Mouse (Mus musculus) limb, embryonic 10.5 days (tissue): Measurements from ENCODE around the gene Anxa4. TPM values are rescaled to one million over a fixed set of nuclear protein-coding genes. Genes with fewer than 3 reads are reported as not detected.

Experiments
- DNase-seq: peaks from one replicate; pipeline ENCODE4 v3.0.0-alpha.2; 2017; ENCODE audit warnings: low spot score
- H3K27ac ChIP-seq: fragments of 300-500 bp; sonication (generic); 2 replicates; pipeline ENCODE4 v1.5.1; 2016; ENCODE audit warnings: mild to moderate bottlenecking
- H3K27me3 ChIP-seq: fragments of 300-500 bp; sonication (generic); 2 replicates; pipeline ENCODE4 v1.6.1; 2016; ENCODE audit warnings: low read depth, mild to moderate bottlenecking; ENCODE audit not compliant: poor library complexity, severe bottlenecking
- H3K36me3 ChIP-seq: fragments of 300-500 bp; sonication (generic); 2 replicates; pipeline ENCODE4 v1.6.1; 2016; ENCODE audit warnings: mild to moderate bottlenecking, moderate library complexity
- H3K4me1 ChIP-seq: fragments of 300-500 bp; sonication (generic); 2 replicates; pipeline ENCODE4 v1.6.1; 2016
- H3K4me3 ChIP-seq: fragments of 300-500 bp; sonication (generic); 2 replicates; pipeline ENCODE4 v1.5.1; 2016; ENCODE audit warnings: mild to moderate bottlenecking, moderate library complexity
- H3K9me3 ChIP-seq: fragments of 300-500 bp; sonication (generic); replicated peaks from 2 replicates; pipeline ENCODE4 v1.6.1; 2016; ENCODE audit warnings: mild to moderate bottlenecking
- WGBS: fragments of 180-500 bp; shearing (Covaris S2); methylation state at CpG from one replicate; pipeline ENCODE4 v1.1.7; 2016; 5-methylcytosine and 5-hydroxymethylcytosine counted together
- polyA plus RNA-seq: library from polyadenylated mRNA; unstranded; fragments of >200 nt; fragmentation: Nextera tagmentation; extraction: Ambion mirVana; gene quantifications from 2 replicates; pipeline ENCODE4 v1.2.1, GENCODE M21; 2016

The Anxa4 gene
- polyA plus RNA-seq, 1 experiment from 2014 or later: 7.5 TPM

GRCm38 (mm10) chr6:86733183-86733876 lies 60.1 kb downstream of the Anxa4 start, which contains the start of gene Gmcl1:
Gmcl1 (minus strand) TSS chr6:86733383.
- WGBS: under 1% methylated on average over 59 of the region's 59 CpGs
- no peaks in the 10 kb centered on the region for H3K9me3 ChIP-seq
- H3K27me3 ChIP-seq: no peaks in the 10 kb centered on the region
- DNase-seq: peak; percentile 96
- H3K4me1 ChIP-seq: peaks cover 21% of the 10 kb centered on the region
- no peaks in the 10 kb centered on the region for H3K36me3 ChIP-seq
- peak within 1 kb of the TSS; percentile 83 for H3K4me3 ChIP-seq
- H3K27ac ChIP-seq: peak within 1 kb of the TSS; percentile 89

DNA sequence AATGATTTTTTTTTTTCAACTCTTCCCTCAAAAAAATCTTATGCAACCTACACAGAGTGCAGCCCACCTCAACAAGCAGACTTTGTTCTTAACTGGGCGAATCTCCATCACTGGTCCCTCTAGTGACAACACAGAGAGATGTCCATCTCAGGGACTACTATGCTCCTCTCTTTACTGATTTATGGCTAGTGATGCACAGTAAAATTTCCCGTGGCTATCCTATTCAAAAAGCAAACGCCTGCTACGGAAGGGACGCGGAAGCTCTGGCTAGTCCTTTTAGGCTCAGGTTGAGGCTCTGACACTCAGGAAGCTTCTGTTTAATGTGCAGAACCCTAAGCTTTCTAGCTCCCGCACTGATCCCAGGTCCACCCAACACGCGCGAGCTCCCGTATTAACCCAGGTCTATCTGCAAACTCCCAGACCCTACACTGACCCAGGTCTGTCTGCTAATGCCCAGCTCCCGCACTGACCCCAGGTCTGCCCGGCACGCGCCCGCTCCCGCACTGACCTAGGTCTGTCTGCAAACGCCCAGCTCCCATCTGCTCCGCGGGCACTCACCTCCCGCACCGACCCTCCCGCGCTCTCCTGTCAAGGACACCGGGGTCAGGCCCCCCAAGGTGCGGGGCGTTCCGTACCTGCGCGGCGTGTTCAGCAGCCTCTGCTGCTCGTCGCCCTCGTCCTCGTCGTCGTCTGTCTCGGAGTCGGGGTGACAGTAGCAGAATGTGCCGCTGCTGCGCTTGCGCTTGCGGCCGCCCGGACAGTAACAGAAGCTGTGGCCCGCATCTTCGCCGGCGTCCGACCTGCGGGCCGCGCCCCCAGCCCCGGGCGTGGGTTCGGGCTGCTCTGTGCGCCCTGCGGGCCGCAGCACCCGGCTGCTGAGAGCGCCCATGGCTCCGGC lies 60.9 kb downstream of the Anxa4 start:
- DNase-seq: no peak
- Histone ChIP-seq H3K27me3 (no peaks in the 10 kb centered on the region), H3K36me3 (peaks cover 2% of the 10 kb centered on the region), H3K27ac (peak overlapping the region; percentile 89), H3K4me1 (peaks cover 21% of the 10 kb centered on the region), H3K9me3 (no peaks in the 10 kb centered on the region), H3K4me3 (peak overlapping the region; percentile 83)
- WGBS: under 1% methylated on average over 62 of the region's 62 CpGs

- DNase-seq: no peak
- no peak overlapping the region for H3K4me3 ChIP-seq
- no peaks in the 10 kb centered on the region for H3K9me3 ChIP-seq
- H3K36me3 ChIP-seq: peaks cover 24% of the 10 kb centered on the region
- H3K4me1 ChIP-seq: peaks cover 12% of the 10 kb centered on the region
- WGBS: 94% methylated on average over 5 of the region's 5 CpGs
- no peaks in the 10 kb centered on the region for H3K27me3 ChIP-seq
- H3K27ac ChIP-seq: no peak overlapping the region
These were observed 64.7 kb downstream of the Anxa4 start for GRCm38 (mm10) chr6:86728711-86729110.

DNA sequence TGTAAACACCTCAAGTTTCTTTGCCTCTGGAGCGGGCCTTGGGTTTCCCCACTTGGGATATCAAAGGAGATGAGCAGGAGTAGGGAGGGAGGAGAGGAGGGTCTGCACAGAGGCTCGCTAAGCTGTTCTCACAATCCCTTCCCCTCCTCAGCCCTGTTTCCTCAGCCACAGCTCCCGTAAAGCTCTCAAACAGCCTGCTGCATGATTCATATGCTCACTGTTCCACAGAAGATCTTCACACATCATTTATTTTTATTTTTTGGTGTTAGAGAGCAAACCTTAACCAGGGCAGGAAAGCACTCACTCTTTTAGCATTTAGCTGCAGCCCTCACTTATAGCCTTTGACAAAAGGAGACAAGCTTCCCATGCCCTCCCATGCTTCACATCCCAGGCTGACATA lies 71.4 kb downstream of the Anxa4 start:
- H3K4me1 ChIP-seq: no peaks in the 10 kb centered on the region
- H3K27ac ChIP-seq: no peak overlapping the region
- WGBS: 79% methylated on average over 3 of the region's 3 CpGs
- no peak overlapping the region for H3K4me3 ChIP-seq
- H3K27me3 ChIP-seq: no peaks in the 10 kb centered on the region
- peaks cover 48% of the 10 kb centered on the region for H3K36me3 ChIP-seq
- no peak for DNase-seq
- H3K9me3 ChIP-seq: no peaks in the 10 kb centered on the region

DNA sequence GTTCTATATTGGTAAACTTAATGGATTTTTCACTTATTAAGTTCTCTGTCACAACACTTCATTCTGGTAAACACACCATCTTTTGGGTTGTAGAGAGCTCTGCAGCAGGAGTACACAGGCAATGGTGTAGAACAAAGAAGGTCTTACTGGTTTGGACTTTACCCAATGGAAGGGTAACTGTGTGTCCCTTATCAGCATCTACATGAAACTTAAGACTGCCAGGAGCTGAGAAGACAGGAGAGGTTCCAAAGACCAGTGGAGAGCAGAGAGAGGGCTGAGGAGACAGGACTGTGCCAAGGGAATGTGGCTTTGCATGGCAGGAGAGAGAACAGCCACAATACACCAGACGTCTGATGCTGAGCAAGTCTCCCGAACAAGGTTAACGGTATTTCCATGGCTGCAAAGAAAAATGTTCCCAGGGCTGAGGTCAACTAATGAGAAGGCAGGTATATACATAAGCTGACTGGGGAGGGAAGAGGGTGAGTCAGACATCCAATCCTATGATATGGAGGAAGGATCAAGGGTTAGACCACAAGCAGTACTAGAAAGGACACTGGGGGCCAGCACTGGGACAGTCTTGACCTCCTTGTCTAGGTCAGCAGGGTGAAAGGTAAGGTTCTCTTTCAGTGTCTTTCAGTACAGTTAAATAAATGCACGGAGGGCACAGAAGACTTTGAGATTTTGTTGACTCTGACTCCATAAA lies 85.2 kb downstream of the Anxa4 start:
- Histone ChIP-seq H3K4me3 (no peak overlapping the region), H3K36me3 (peaks cover 57% of the 10 kb centered on the region), H3K27me3 (no peaks in the 10 kb centered on the region), H3K9me3 (no peaks in the 10 kb centered on the region), H3K27ac (no peak overlapping the region), H3K4me1 (0 out of 2 replicates have a peak, but pooled peaks cover 3% of the 10 kb centered on the region)
- DNase-seq: no peak
- 90% methylated on average over 4 of the region's 4 CpGs for WGBS

- WGBS: 94% methylated on average over 9 of the region's 9 CpGs
These were observed 90.8 kb downstream of the Anxa4 start for GRCm38 (mm10) chr6:86702577-86702976.

DNA sequence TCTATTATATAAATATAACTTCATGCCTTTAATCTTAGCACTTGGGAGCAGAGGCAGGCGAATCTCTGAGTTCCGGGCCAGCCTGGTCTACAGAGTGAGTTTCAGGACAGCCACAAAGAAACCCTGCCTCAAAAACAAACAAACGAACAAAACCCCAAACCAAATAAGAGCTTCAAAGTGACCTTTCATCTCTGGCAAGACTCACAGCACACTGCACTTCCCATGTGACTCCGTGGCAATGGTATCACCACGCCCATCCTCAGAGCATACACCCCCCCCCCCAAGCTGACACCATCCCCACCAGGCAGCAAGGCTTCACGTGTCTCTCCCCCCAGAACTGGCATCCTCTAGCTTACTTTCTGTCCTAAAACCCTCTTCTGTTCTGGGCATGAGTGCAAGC lies 95.5 kb downstream of the Anxa4 start:
- no peak for DNase-seq
- 82% methylated on average over 6 of the region's 6 CpGs for WGBS
- Histone ChIP-seq H3K9me3 (no peaks in the 10 kb centered on the region), H3K27ac (no peak overlapping the region), H3K36me3 (peaks cover 78% of the 10 kb centered on the region), H3K4me3 (no peak overlapping the region), H3K4me1 (no peaks in the 10 kb centered on the region), H3K27me3 (no peaks in the 10 kb centered on the region)

More at GRCm38 (mm10) chr6:86702577-86702976, 90.8 kb downstream of the Anxa4 start:
- H3K4me1 ChIP-seq: 0 out of 2 replicates have a peak, but pooled peaks cover 3% of the 10 kb centered on the region
- H3K27me3 ChIP-seq: no peaks in the 10 kb centered on the region
- no peak overlapping the region for H3K27ac ChIP-seq
- peaks cover 85% of the 10 kb centered on the region for H3K36me3 ChIP-seq
- no peak overlapping the region for H3K4me3 ChIP-seq
- no peaks in the 10 kb centered on the region for H3K9me3 ChIP-seq
- no peak for DNase-seq

- no peaks in the 10 kb centered on the region for H3K4me1 ChIP-seq
- no peak overlapping the region for H3K27ac ChIP-seq
- no peak for DNase-seq
- H3K36me3 ChIP-seq: peaks cover 68% of the 10 kb centered on the region
- no peaks in the 10 kb centered on the region for H3K9me3 ChIP-seq
- H3K27me3 ChIP-seq: no peaks in the 10 kb centered on the region
- H3K4me3 ChIP-seq: no peak overlapping the region
- 86% methylated on average over 10 of the region's 10 CpGs for WGBS
These were observed 97.2 kb downstream of the Anxa4 start for GRCm38 (mm10) chr6:86696213-86696612.

DNA sequence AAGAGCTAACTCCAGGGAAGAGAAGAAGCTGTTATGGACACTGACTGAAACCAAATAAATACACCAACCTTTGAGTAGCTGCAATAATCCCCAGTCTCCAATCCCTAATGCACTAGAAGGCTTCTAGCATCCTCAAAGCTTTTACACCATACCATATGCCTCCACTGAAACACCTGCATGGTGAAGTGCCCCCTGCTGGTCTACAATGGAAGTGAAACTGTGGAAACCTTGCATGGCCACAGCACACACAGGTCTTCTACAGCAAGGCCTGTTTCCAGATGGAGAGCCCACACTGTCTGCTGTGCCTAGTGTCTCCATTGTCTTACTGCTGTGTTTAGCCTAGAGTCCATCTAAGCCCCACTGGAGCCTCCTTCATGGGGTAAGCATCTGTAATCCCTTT lies 98.9 kb downstream of the Anxa4 start:
- peak; percentile 63 for DNase-seq
- H3K36me3 ChIP-seq: peaks cover 67% of the 10 kb centered on the region

GRCm38 (mm10) chr6:86689671-86690070 lies 103.7 kb downstream of the Anxa4 start:
- H3K27me3 ChIP-seq: no peaks in the 10 kb centered on the region
- peaks cover 26% of the 10 kb centered on the region for H3K36me3 ChIP-seq
- no peak for DNase-seq
- 0 out of 2 replicates have a peak, but pooled peaks cover 3% of the 10 kb centered on the region for H3K4me1 ChIP-seq
- no peaks in the 10 kb centered on the region for H3K9me3 ChIP-seq
- 90% methylated on average over 3 of the region's 3 CpGs for WGBS
- H3K27ac ChIP-seq: no peak overlapping the region
- no peak overlapping the region for H3K4me3 ChIP-seq

More for the DNA sequence above, 98.9 kb downstream of the Anxa4 start:
- H3K4me1 ChIP-seq: no peaks in the 10 kb centered on the region
- no peaks in the 10 kb centered on the region for H3K9me3 ChIP-seq
- no peaks in the 10 kb centered on the region for H3K27me3 ChIP-seq
- no peak overlapping the region for H3K27ac ChIP-seq
- H3K4me3 ChIP-seq: no peak overlapping the region

GRCm38 (mm10) chr6:86686971-86687370 lies 106.4 kb downstream of the Anxa4 start:
- Histone ChIP-seq H3K4me3 (no peak overlapping the region), H3K36me3 (peaks cover 31% of the 10 kb centered on the region), H3K4me1 (peaks cover 14% of the 10 kb centered on the region), H3K27ac (no peak overlapping the region), H3K9me3 (no peaks in the 10 kb centered on the region), H3K27me3 (no peaks in the 10 kb centered on the region)
- no peak for DNase-seq
- 76% methylated on average over 1 of the region's 1 CpGs for WGBS
